7 mouse cellular contexts compared by ENCODE assay signal in genomic region chr3:89178107-89178385, GRCm38 (mm10). TPM values are rescaled to one million over a fixed set of nuclear protein-coding genes. Genes with fewer than 3 reads are reported as not detected.
DNase-seq lines count a peak whose midpoint lies in the region; ATAC-seq lines count a peak whose summit lies in the region.

No protein-coding gene starts in this region.

- 1% methylated on average over 6 of the region's 6 CpGs for whole genome bisulfite sequencing in lung, embryonic 16.5 days
- WGBS in embryonic facial prominence, embryonic 15.5 days, result 3% methylated on average over 6 of the region's 6 CpGs
- 8% methylated on average over 6 of the region's 6 CpGs for WGBS in limb, embryonic 11.5 days
- WGBS in stomach, embryonic 14.5 days, result 3% methylated on average over 6 of the region's 6 CpGs

- no peaks in the 10 kb centered on the region for H3K9me3 ChIP-seq in lung, embryonic 16.5 days (ENCODE audit: control insufficient read depth, low read length)
- no peaks in the 10 kb centered on the region for H3K9me3 ChIP-seq in embryonic facial prominence, embryonic 15.5 days (replicated peaks)
- no peaks in the 10 kb centered on the region for H3K9me3 ChIP-seq in limb, embryonic 11.5 days (ENCODE audit: control insufficient read depth, low read length)
- H3K9me3 ChIP-seq in stomach, embryonic 14.5 days (ENCODE audit: control insufficient read depth, low read depth, low read length), result no peaks in the 10 kb centered on the region

- H3K4me3 ChIP-seq in lung, embryonic 16.5 days (ENCODE audit: low read length), result peak overlapping the region; percentile 82
- peak overlapping the region; percentile 81 for H3K4me3 ChIP-seq in embryonic facial prominence, embryonic 15.5 days (replicated peaks)
- H3K4me3 ChIP-seq in limb, embryonic 11.5 days (ENCODE audit: low read depth, low read length), result peak overlapping the region; percentile 59
- H3K4me3 ChIP-seq in stomach, embryonic 14.5 days (ENCODE audit: low read depth, low read length), result peak overlapping the region; percentile 73

- H3K4me1 ChIP-seq in lung, embryonic 16.5 days (replicated peaks; ENCODE audit: control insufficient read depth, insufficient read depth, low read length), result peaks cover 8% of the 10 kb centered on the region
- peaks cover 20% of the 10 kb centered on the region for H3K4me1 ChIP-seq in embryonic facial prominence, embryonic 15.5 days
- peaks cover 8% of the 10 kb centered on the region; the same call in 1 of the 2 replicates for H3K4me1 ChIP-seq in limb, embryonic 11.5 days (ENCODE audit: control insufficient read depth, insufficient read depth, low read length)
- peaks cover 9% of the 10 kb centered on the region; the same call in 1 of the 2 replicates for H3K4me1 ChIP-seq in stomach, embryonic 14.5 days (ENCODE audit: control insufficient read depth, insufficient read depth, low read length)

- peak overlapping the region; percentile 84 for H3K9ac ChIP-seq in lung, embryonic 16.5 days (ENCODE audit: low read length)
- H3K9ac ChIP-seq in embryonic facial prominence, embryonic 15.5 days, result peak overlapping the region; percentile 78
- H3K9ac ChIP-seq in limb, embryonic 11.5 days (ENCODE audit: low read length), result peak overlapping the region; percentile 86
- H3K9ac ChIP-seq in stomach, embryonic 14.5 days (replicated peaks; ENCODE audit: low read depth, low read length), result peak overlapping the region; percentile 86

- DNase-seq in lung, postnatal 4 days, result no peak
- no peak for DNase-seq in limb, embryonic 11.5 days (ENCODE audit: low spot score)
- DNase-seq in cerebellum, postnatal 36 days, result no peak
- DNase-seq in left cerebral cortex, adult 9 months (ENCODE audit: low spot score in 2 of 2), result no peak

- peak overlapping the region; percentile 66; the same call in 1 of the 2 replicates for H3K27ac ChIP-seq in lung, embryonic 16.5 days (ENCODE audit: low read length)
- peak overlapping the region; percentile 78 for H3K27ac ChIP-seq in embryonic facial prominence, embryonic 15.5 days (replicated peaks)
- H3K27ac ChIP-seq in limb, embryonic 11.5 days (replicated peaks; ENCODE audit: low read depth, low read length), result peak overlapping the region; percentile 53
- peak overlapping the region; percentile 66; the same call in 1 of the 2 replicates for H3K27ac ChIP-seq in stomach, embryonic 14.5 days (ENCODE audit: low read length)

- ATAC-seq in lung, embryonic 16.5 days (ENCODE audit: low read depth), result no peak
- ATAC-seq in embryonic facial prominence, embryonic 15.5 days (ENCODE audit: insufficient number of reproducible peaks, low FRiP score, low TSS enrichment, low read depth), result no peak
- no peak for ATAC-seq in limb, embryonic 11.5 days (ENCODE audit: insufficient number of reproducible peaks, low FRiP score, low TSS enrichment, low read depth)
- no peak for ATAC-seq in stomach, embryonic 14.5 days (ENCODE audit: insufficient number of reproducible peaks, insufficient read depth, low FRiP score, low read depth)

- no peaks in the 10 kb centered on the region for H3K27me3 ChIP-seq in lung, embryonic 16.5 days (ENCODE audit: control insufficient read depth, insufficient read depth, low read depth, low read length)
- H3K27me3 ChIP-seq in embryonic facial prominence, embryonic 15.5 days, result no peaks in the 10 kb centered on the region
- H3K27me3 ChIP-seq in limb, embryonic 11.5 days (ENCODE audit: control insufficient read depth, insufficient read depth, low read length), result no peaks in the 10 kb centered on the region
- H3K27me3 ChIP-seq in stomach, embryonic 14.5 days (ENCODE audit: control insufficient read depth, insufficient read depth, low read length), result no peaks in the 10 kb centered on the region

- peak overlapping the region; percentile 83 for H3K4me2 ChIP-seq in lung, embryonic 16.5 days (ENCODE audit: low read depth, low read length)
- H3K4me2 ChIP-seq in embryonic facial prominence, embryonic 15.5 days (replicated peaks), result peak overlapping the region; percentile 76
- H3K4me2 ChIP-seq in limb, embryonic 11.5 days (ENCODE audit: low read depth, severe bottlenecking), result peak overlapping the region; percentile 82
- H3K4me2 ChIP-seq in stomach, embryonic 14.5 days (replicated peaks; ENCODE audit: low read depth, low read length), result peak overlapping the region; percentile 82

- peaks cover 51% of the 10 kb centered on the region for H3K36me3 ChIP-seq in lung, embryonic 16.5 days (ENCODE audit: control insufficient read depth, insufficient read depth, low read length)
- peaks cover 74% of the 10 kb centered on the region for H3K36me3 ChIP-seq in embryonic facial prominence, embryonic 15.5 days
- H3K36me3 ChIP-seq in limb, embryonic 11.5 days (ENCODE audit: control insufficient read depth, insufficient read depth, low read length), result peaks cover 35% of the 10 kb centered on the region
- H3K36me3 ChIP-seq in stomach, embryonic 14.5 days (ENCODE audit: control insufficient read depth, insufficient read depth, low read length), result peaks cover 59% of the 10 kb centered on the region

RNA-seq across cellular contexts. Expression of gene Scamp3, which starts 0.8 kb away (rescaled TPM):
- polyA plus RNA-seq in lung, embryonic 16.5 days (2015; fragmentation: Nextera tagmentation; extraction: Ambion mirVana), result 109 and 115 TPM in 2 replicates
- polyA plus RNA-seq in embryonic facial prominence, embryonic 15.5 days (2015; fragmentation: Nextera tagmentation; extraction: Ambion mirVana), result 108 and 109 TPM in 2 replicates
- 107 and 110 TPM in 2 replicates for polyA plus RNA-seq in limb, embryonic 11.5 days (2014; fragmentation: Nextera tagmentation; extraction: Ambion mirVana)
- 92.9 and 95.1 TPM in 2 replicates for polyA plus RNA-seq in stomach, embryonic 14.5 days (2014; fragmentation: Nextera tagmentation; extraction: Ambion mirVana)

RNA-seq across cellular contexts. Expression of gene Fam189b, which starts 4.9 kb away (rescaled TPM):
- polyA plus RNA-seq in lung, embryonic 16.5 days (2015; fragmentation: Nextera tagmentation; extraction: Ambion mirVana), result 19.4 and 22.2 TPM in 2 replicates
- polyA plus RNA-seq in embryonic facial prominence, embryonic 15.5 days (2015; fragmentation: Nextera tagmentation; extraction: Ambion mirVana), result 34.9 and 37.0 TPM in 2 replicates
- 24.0 and 27.1 TPM in 2 replicates for polyA plus RNA-seq in limb, embryonic 11.5 days (2014; fragmentation: Nextera tagmentation; extraction: Ambion mirVana)
- polyA plus RNA-seq in stomach, embryonic 14.5 days (2014; fragmentation: Nextera tagmentation; extraction: Ambion mirVana), result 28.3 and 28.7 TPM in 2 replicates

RNA-seq across cellular contexts. Expression of gene Clk2, which starts 13.5 kb away (rescaled TPM):
- polyA plus RNA-seq in lung, embryonic 16.5 days (2015; fragmentation: Nextera tagmentation; extraction: Ambion mirVana), result 22.7 and 25.1 TPM in 2 replicates
- polyA plus RNA-seq in embryonic facial prominence, embryonic 15.5 days (2015; fragmentation: Nextera tagmentation; extraction: Ambion mirVana), result 29.9 and 33.6 TPM in 2 replicates
- polyA plus RNA-seq in limb, embryonic 11.5 days (2014; fragmentation: Nextera tagmentation; extraction: Ambion mirVana), result 34.8 and 35.2 TPM in 2 replicates
- polyA plus RNA-seq in stomach, embryonic 14.5 days (2014; fragmentation: Nextera tagmentation; extraction: Ambion mirVana), result 32.7 and 35.1 TPM in 2 replicates

RNA-seq across cellular contexts. Expression of gene Hcn3, which starts 18.1 kb away (rescaled TPM):
- 1.1 and 1.6 TPM in 2 replicates for polyA plus RNA-seq in lung, embryonic 16.5 days (2015; fragmentation: Nextera tagmentation; extraction: Ambion mirVana)
- polyA plus RNA-seq in embryonic facial prominence, embryonic 15.5 days (2015; fragmentation: Nextera tagmentation; extraction: Ambion mirVana), result 3.0 and 3.2 TPM in 2 replicates
- polyA plus RNA-seq in limb, embryonic 11.5 days (2014; fragmentation: Nextera tagmentation; extraction: Ambion mirVana), result 1.0 and 1.1 TPM in 2 replicates
- 1.4 and 1.9 TPM in 2 replicates for polyA plus RNA-seq in stomach, embryonic 14.5 days (2014; fragmentation: Nextera tagmentation; extraction: Ambion mirVana)

RNA-seq across cellular contexts. Expression of gene Gba, which starts 24.7 kb away (rescaled TPM):
- 46.4 and 47.1 TPM in 2 replicates for polyA plus RNA-seq in lung, embryonic 16.5 days (2015; fragmentation: Nextera tagmentation; extraction: Ambion mirVana)
- polyA plus RNA-seq in embryonic facial prominence, embryonic 15.5 days (2015; fragmentation: Nextera tagmentation; extraction: Ambion mirVana), result 49.0 and 55.6 TPM in 2 replicates
- polyA plus RNA-seq in limb, embryonic 11.5 days (2014; fragmentation: Nextera tagmentation; extraction: Ambion mirVana), result 30.7 and 33.1 TPM in 2 replicates
- polyA plus RNA-seq in stomach, embryonic 14.5 days (2014; fragmentation: Nextera tagmentation; extraction: Ambion mirVana), result 37.0 and 37.4 TPM in 2 replicates
